Mouse (Mus musculus): Measurements from ENCODE around the gene Gtf2a1l.
A peak's percentile ranks its signal among the peaks of the same experiment; 100 is the strongest.

Gtf2a1l gene

GRCm38 (mm10) chr17:88653375-88653769 lies 15.1 kb upstream of the Gtf2a1l start:
- no peak for DNase-seq (ENCODE audit: low read depth, low spot score)

- DNase-seq (ENCODE audit: low read depth, low spot score): no peak
These were observed 9.9 kb upstream of the Gtf2a1l start for GRCm38 (mm10) chr17:88658510-88658909.

- DNase-seq (ENCODE audit: low read depth, low spot score): no peak
These were observed 2.4 kb upstream of the Gtf2a1l start for GRCm38 (mm10) chr17:88666076-88666475.

- DNase-seq (ENCODE audit: low read depth, low spot score): no peak
These were observed 1.5 kb downstream of the Gtf2a1l start for GRCm38 (mm10) chr17:88669921-88670320.

GRCm38 (mm10) chr17:88670800-88671199 lies 2.3 kb downstream of the Gtf2a1l start:
- DNase-seq (ENCODE audit: low read depth, low spot score): no peak

- DNase-seq (ENCODE audit: low read depth, low spot score): no peak
These were observed 7.2 kb downstream of the Gtf2a1l start for GRCm38 (mm10) chr17:88675310-88676309.

GRCm38 (mm10) chr17:88688226-88688625 lies 19.8 kb downstream of the Gtf2a1l start:
- no peak for DNase-seq (ENCODE audit: low read depth, low spot score)

- DNase-seq (ENCODE audit: low read depth, low spot score): no peak
These were observed 28.3 kb downstream of the Gtf2a1l start for GRCm38 (mm10) chr17:88696656-88697333.

- DNase-seq (ENCODE audit: low read depth, low spot score): no peak
These were observed 32.4 kb downstream of the Gtf2a1l start for GRCm38 (mm10) chr17:88700901-88701300.

GRCm38 (mm10) chr17:88702345-88702744 lies 33.9 kb downstream of the Gtf2a1l start:
- no peak for DNase-seq (ENCODE audit: low read depth, low spot score)

GRCm38 (mm10) chr17:88703112-88703511 lies 34.7 kb downstream of the Gtf2a1l start:
- DNase-seq (ENCODE audit: low read depth, low spot score): no peak

- DNase-seq (ENCODE audit: low read depth, low spot score): peak; percentile 86
These were observed 37.8 kb downstream of the Gtf2a1l start for GRCm38 (mm10) chr17:88706231-88706649.

GRCm38 (mm10) chr17:88749646-88750045 lies 81.2 kb downstream of the Gtf2a1l start:
- no peak for DNase-seq (ENCODE audit: low read depth, low spot score)

- peak; percentile 56 for DNase-seq (ENCODE audit: low read depth, low spot score)
These were observed 84.5 kb downstream of the Gtf2a1l start for GRCm38 (mm10) chr17:88752827-88753471.

GRCm38 (mm10) chr17:88753472-88753857 lies 85.0 kb downstream of the Gtf2a1l start:
- DNase-seq (ENCODE audit: low read depth, low spot score): no peak

- no peak for DNase-seq (ENCODE audit: low read depth, low spot score)
These were observed 87.3 kb downstream of the Gtf2a1l start for GRCm38 (mm10) chr17:88755776-88756175.

- DNase-seq (ENCODE audit: low read depth, low spot score): no peak
These were observed 89.6 kb downstream of the Gtf2a1l start for GRCm38 (mm10) chr17:88758003-88758437.

- no peak for DNase-seq (ENCODE audit: low read depth, low spot score)
These were observed 95.1 kb downstream of the Gtf2a1l start for GRCm38 (mm10) chr17:88763396-88764135.

- peak; percentile 30 for DNase-seq (ENCODE audit: low read depth, low spot score)
These were observed 95.7 kb downstream of the Gtf2a1l start for GRCm38 (mm10) chr17:88764136-88764485.
